Mouse (Mus musculus) myocyte (in vitro differentiated cells): ENCODE measurements at regions not wholly inside any gene's neighbourhood (a gene's known extent, or its start where the extent isn't known, plus 50 kb on each side); places are given as distances from the start of the nearest gene placed in this dataset.

ENCODE experiments used
- H3K27me3 ChIP-seq: one replicate; pipeline ENCODE4 v1.6.1; 2011; ENCODE audit not compliant: control insufficient read depth, insufficient read depth, insufficient read length
- H3K36me3 ChIP-seq: one replicate; pipeline ENCODE4 v1.6.1; 2011; ENCODE audit not compliant: control insufficient read depth, insufficient read depth
- H3K4me2 ChIP-seq: one replicate; pipeline ENCODE4 v1.6.1; 2011; ENCODE audit warnings: low read depth, control low read depth
- H3K4me3 ChIP-seq: one replicate; pipeline ENCODE4 v1.5.1; 2011; ENCODE audit warnings: mild to moderate bottlenecking, control low read depth, moderate library complexity
- H3K79me2 ChIP-seq: one replicate; pipeline ENCODE4 v1.6.1; 2011; ENCODE audit not compliant: control insufficient read depth, insufficient read depth
- H3ac ChIP-seq: one replicate; pipeline ENCODE4 v1.6.1; 2011; ENCODE audit not compliant: control insufficient read depth, insufficient read length
- CEBPB ChIP-seq: IDR thresholded peaks from 2 replicates; pipeline ENCODE4 v1.6.1; 2011; ENCODE audit warnings: mild to moderate bottlenecking, moderate library complexity; ENCODE audit not compliant: poor library complexity, insufficient read depth, severe bottlenecking
- E2F4 ChIP-seq: IDR thresholded peaks from one replicate; pipeline ENCODE4 v1.6.1; 2011; ENCODE audit warnings: mild to moderate bottlenecking, control low read depth, moderate library complexity; ENCODE audit not compliant: insufficient read depth
- MAX ChIP-seq: IDR thresholded peaks from one replicate; pipeline ENCODE4 v1.6.1; 2011; ENCODE audit warnings: low read depth, mild to moderate bottlenecking, control low read depth
- MYOD1 ChIP-seq, 3 experiments: IDR thresholded peaks; one replicate each; pipeline ENCODE4 v1.6.1; 2011; ENCODE audit warnings: control low read depth in 2 of 3, low read depth in 2 of 3, mild to moderate bottlenecking in 2 of 3, moderate library complexity in 1 of 3; ENCODE audit not compliant: insufficient read length in 2 of 3, control insufficient read depth in 1 of 3
- MYOG ChIP-seq, 3 experiments: IDR thresholded peaks; one replicate each; pipeline ENCODE4 v1.6.1; 2011; ENCODE audit warnings: control low read depth in 2 of 3, low read depth in 2 of 3, mild to moderate bottlenecking in 2 of 3; ENCODE audit not compliant: insufficient read length in 2 of 3, control insufficient read depth in 1 of 3, insufficient read depth in 1 of 3
- POLR2A ChIP-seq: IDR thresholded peaks from one replicate; pipeline ENCODE4 v1.6.1; 2011; ENCODE audit warnings: low read depth, mild to moderate bottlenecking, control low read depth, moderate library complexity; ENCODE audit not compliant: insufficient read length
- POLR2AphosphoS2 ChIP-seq: IDR thresholded peaks from one replicate; pipeline ENCODE4 v1.6.1; 2011; ENCODE audit warnings: low read depth, control low read depth; ENCODE audit not compliant: insufficient read length
- REST ChIP-seq: IDR thresholded peaks from one replicate; pipeline ENCODE4 v1.6.1; 2011; ENCODE audit warnings: mild to moderate bottlenecking, control low read depth, moderate library complexity; ENCODE audit not compliant: insufficient read depth, insufficient read length
- SRF ChIP-seq: IDR thresholded peaks from one replicate; pipeline ENCODE4 v1.6.1; 2011; ENCODE audit warnings: low read depth; ENCODE audit not compliant: control insufficient read depth, insufficient read length
- TCF12 ChIP-seq: IDR thresholded peaks from one replicate; pipeline ENCODE4 v1.6.1; 2011; ENCODE audit warnings: mild to moderate bottlenecking, control low read depth; ENCODE audit not compliant: poor library complexity, insufficient read depth, severe bottlenecking
- TCF3 ChIP-seq: IDR thresholded peaks from one replicate; pipeline ENCODE4 v1.6.1; 2011; ENCODE audit warnings: low read depth, control low read depth; ENCODE audit not compliant: insufficient read length
- USF1 ChIP-seq: IDR thresholded peaks from one replicate; pipeline ENCODE4 v1.6.1; 2011; ENCODE audit warnings: low read depth, mild to moderate bottlenecking, control low read depth, moderate library complexity

DNA sequence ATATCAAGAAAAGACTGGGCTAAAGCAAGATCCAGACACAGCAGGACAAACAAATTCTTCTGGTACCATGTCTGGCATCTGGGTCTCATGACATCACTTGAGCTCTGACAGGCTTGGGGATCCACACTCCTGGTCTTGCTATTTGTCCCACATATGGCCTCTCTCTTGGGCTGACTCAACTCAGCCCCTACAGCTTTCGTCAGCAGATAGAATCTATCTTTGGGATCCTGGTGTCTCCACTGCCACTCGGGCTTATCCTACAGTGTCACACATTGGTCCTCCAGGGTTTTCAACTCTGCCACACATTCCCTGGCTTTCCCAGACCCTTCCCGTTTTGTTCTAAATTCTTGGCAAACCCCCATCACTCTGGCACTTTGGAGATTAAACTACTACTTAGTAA lies 280.3 kb downstream of the Cxcl12 start:
- TF ChIP-seq POLR2AphosphoS2 (no peak), E2F4 (no peak), REST (no peak), SRF (no peak), CEBPB (no peak), MYOG (IDR thresholded peaks at IDR 0.05; ENCODE audit: control insufficient read depth in 1 of 3, insufficient read depth in 1 of 3, insufficient read length in 2 of 3, low read depth in 2 of 3) (no peak), TCF3 (no peak), POLR2A (no peak), USF1 (no peak)
- Histone ChIP-seq H3K4me3 (no peak overlapping the region), H3ac (no peak overlapping the region), H3K4me2 (no peak overlapping the region), H3K79me2 (no peaks in the 10 kb centered on the region), H3K36me3 (no peaks in the 10 kb centered on the region), H3K27me3 (no peaks in the 10 kb centered on the region)

DNA sequence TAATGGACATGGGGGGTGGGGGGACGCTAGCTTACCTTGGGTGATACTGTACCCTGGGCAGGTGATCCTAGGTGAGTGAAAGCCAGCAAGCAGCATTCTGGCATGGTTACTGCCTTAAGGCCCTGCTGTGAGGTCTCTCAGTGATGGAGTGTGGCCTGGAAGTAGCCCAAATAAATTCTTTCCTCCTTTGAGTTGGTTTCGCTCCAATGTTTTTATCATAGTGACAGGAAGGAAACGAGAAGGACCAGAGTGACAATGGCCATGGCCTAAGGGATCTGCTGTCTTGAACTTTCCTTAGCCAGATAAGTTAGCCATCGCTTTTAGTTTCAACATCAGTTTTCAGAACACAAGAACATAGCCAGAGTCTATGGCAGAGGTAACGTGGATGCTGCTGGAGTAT lies 282.7 kb downstream of the Cxcl12 start:
- no peak overlapping the region for H3K4me3 ChIP-seq
- no peaks in the 10 kb centered on the region for H3K27me3 ChIP-seq
- no peaks in the 10 kb centered on the region for H3K36me3 ChIP-seq
- H3K4me2 ChIP-seq: no peak overlapping the region
- no peak overlapping the region for H3ac ChIP-seq
- H3K79me2 ChIP-seq: no peaks in the 10 kb centered on the region
- TF ChIP-seq USF1: no peak
- TF ChIP-seq TCF3: no peak
- TF ChIP-seq POLR2AphosphoS2: no peak

DNA sequence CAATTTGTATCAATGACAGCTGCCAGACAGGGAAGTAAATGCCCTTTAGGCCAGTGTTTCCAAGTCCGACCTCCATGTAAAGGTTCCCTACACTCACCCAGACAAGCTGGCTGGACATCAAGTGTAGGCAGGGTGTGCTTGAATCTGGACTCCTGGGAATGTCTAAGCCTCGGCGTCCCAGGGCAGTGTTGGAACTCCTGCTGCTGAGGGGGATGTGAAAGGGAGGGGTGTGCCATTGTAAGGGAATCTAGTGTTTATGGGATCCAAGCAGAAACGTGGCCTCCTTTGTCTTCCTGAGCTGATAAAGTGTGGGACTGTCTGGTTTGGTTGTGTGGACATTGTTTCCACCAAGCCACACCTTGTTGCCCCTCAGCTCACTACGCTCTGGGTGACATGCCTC lies 291.9 kb downstream of the Cxcl12 start:
- H3K36me3 ChIP-seq: no peaks in the 10 kb centered on the region
- no peak overlapping the region for H3ac ChIP-seq
- TF ChIP-seq SRF: no peak
- no peak for TF ChIP-seq MYOD1 (IDR thresholded peaks at IDR 0.05; ENCODE audit: control insufficient read depth in 1 of 3, insufficient read length in 2 of 3, low read depth in 2 of 3)
- TF ChIP-seq MAX: no peak
- TF ChIP-seq USF1: no peak
- TF ChIP-seq TCF3: no peak
- TF ChIP-seq MYOG (IDR thresholded peaks at IDR 0.05; ENCODE audit: control insufficient read depth in 1 of 3, insufficient read depth in 1 of 3, insufficient read length in 2 of 3, low read depth in 2 of 3): no peak
- no peak for TF ChIP-seq POLR2A
- TF ChIP-seq TCF12: no peak
- TF ChIP-seq POLR2AphosphoS2: no peak
- TF ChIP-seq E2F4: no peak
- no peak for TF ChIP-seq CEBPB
- TF ChIP-seq REST: no peak
- no peak overlapping the region for H3K4me2 ChIP-seq
- no peaks in the 10 kb centered on the region for H3K27me3 ChIP-seq
- no peak overlapping the region for H3K4me3 ChIP-seq
- no peaks in the 10 kb centered on the region for H3K79me2 ChIP-seq

DNA sequence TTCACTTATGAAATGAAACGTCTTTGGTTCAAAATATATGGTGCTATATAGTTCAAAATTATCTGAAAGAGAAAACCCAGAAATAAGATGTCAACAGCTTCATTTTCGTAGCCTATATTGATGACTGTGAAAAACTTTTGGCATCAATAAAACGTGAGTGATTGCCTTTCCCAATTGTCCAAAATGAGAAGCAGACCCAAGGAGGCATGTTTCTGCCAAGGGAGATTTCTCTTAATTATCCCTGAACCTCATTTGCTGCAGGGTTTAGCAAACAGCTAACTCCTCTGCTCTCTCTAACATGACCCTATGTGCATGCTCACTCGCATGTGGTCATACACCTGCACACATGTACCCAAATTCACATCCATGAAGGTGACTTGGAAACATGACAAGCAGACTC lies 296.8 kb downstream of the Cxcl12 start:
- H3K79me2 ChIP-seq: no peaks in the 10 kb centered on the region
- no peaks in the 10 kb centered on the region for H3K27me3 ChIP-seq
- H3ac ChIP-seq: no peak overlapping the region
- no peak overlapping the region for H3K4me3 ChIP-seq
- H3K4me2 ChIP-seq: no peak overlapping the region
- TF ChIP-seq CEBPB (no peak), REST (no peak), TCF3 (no peak), MAX (no peak), POLR2A (no peak), USF1 (no peak), MYOD1 (IDR thresholded peaks at IDR 0.05; ENCODE audit: control insufficient read depth in 1 of 3, insufficient read length in 2 of 3, low read depth in 2 of 3) (no peak), MYOG (IDR thresholded peaks at IDR 0.05; ENCODE audit: control insufficient read depth in 1 of 3, insufficient read depth in 1 of 3, insufficient read length in 2 of 3, low read depth in 2 of 3) (no peak), E2F4 (no peak), SRF (no peak), POLR2AphosphoS2 (no peak), TCF12 (no peak)
- no peaks in the 10 kb centered on the region for H3K36me3 ChIP-seq

DNA sequence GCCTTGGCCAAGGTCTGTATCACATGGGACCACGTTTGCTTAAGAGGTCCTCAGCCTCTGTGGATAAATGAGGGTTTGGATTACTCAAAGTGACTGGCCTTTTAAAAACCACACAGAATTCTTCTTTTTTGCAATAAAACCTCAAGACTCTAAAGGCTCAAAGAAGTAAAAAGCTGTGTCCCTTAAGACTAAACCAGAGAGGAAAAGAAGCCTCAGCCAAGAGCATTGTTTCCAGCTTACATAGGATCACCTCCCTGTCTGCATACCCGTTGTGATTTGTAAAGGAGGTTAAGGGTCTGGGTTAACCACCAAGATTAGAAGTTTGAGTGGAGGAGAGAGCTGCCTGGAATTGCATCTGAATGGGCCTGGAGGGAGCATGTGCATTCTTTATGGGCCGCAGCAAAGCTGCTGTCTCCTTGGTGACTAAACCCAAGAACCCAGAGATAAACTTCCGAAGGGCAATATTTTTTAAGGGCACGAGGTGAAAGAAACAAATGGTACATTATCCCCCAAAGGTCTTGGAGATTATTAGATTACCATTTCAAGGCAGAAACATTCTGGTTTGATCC lies 297.4 kb downstream of the Cxcl12 start:
- H3K4me3 ChIP-seq: no peak overlapping the region
- no peaks in the 10 kb centered on the region for H3K36me3 ChIP-seq
- H3K79me2 ChIP-seq: no peaks in the 10 kb centered on the region
- TF ChIP-seq POLR2A (no peak), CEBPB (0 out of 2 replicates have a peak, but pooled peaks have one; percentile 6), TCF3 (no peak), MAX (no peak), MYOD1 (IDR thresholded peaks at IDR 0.05; ENCODE audit: control insufficient read depth in 1 of 3, insufficient read length in 2 of 3, low read depth in 2 of 3) (no peak)
- H3K4me2 ChIP-seq: no peak overlapping the region
- H3ac ChIP-seq: no peak overlapping the region
- no peaks in the 10 kb centered on the region for H3K27me3 ChIP-seq
